Comparison of ENCODE assay signal across 18 mouse cellular contexts in genomic region chr10:110417003-110417402, GRCm38 (mm10). TPM values are rescaled to one million over a fixed set of nuclear protein-coding genes. Genes with fewer than 3 reads are reported as not detected.
DNase-seq lines count a peak whose midpoint lies in the region; ATAC-seq lines count a peak whose summit lies in the region.
"Had no signal": no experiment of that assay in that cellular context is flagged by ENCODE, and none has a peak within 500 bp of the region (broad histone marks: within the 10 kb centered on the region; RNA-seq: fewer than 3 reads in every experiment).

No protein-coding gene starts in this region.

- peak; percentile 75 for ATAC-seq in midbrain, embryonic 11.5 days (ENCODE audit: low FRiP score)
- ATAC-seq in midbrain, embryonic 13.5 days = no peak
- no peak for ATAC-seq in hindbrain, embryonic 13.5 days (ENCODE audit: low FRiP score)
- ATAC-seq in neural tube, embryonic 14.5 days (ENCODE audit: low read depth) = peak; percentile 63; the same call in 1 of the 2 replicates
- ATAC-seq: forebrain, embryonic 13.5 days; intestine, embryonic 15.5 days had no signal

- H3K9me3 ChIP-seq in midbrain, embryonic 11.5 days (ENCODE audit: control insufficient read depth, low read length) = no peaks in the 10 kb centered on the region
- H3K9me3 ChIP-seq in midbrain, embryonic 13.5 days = no peaks in the 10 kb centered on the region
- H3K9me3 ChIP-seq in hindbrain, embryonic 13.5 days = no peaks in the 10 kb centered on the region
- H3K9me3 ChIP-seq in neural tube, embryonic 14.5 days (ENCODE audit: control insufficient read depth, low read length) = no peaks in the 10 kb centered on the region
- H3K9me3 ChIP-seq: embryonic facial prominence, embryonic 13.5 days; forebrain, embryonic 13.5 days; heart, embryonic 12.5 days; intestine, embryonic 15.5 days had no signal

- H3K36me3 ChIP-seq in midbrain, embryonic 11.5 days (ENCODE audit: control insufficient read depth, insufficient read depth, low read length) = no peaks in the 10 kb centered on the region
- no peaks in the 10 kb centered on the region for H3K36me3 ChIP-seq in midbrain, embryonic 13.5 days
- no peaks in the 10 kb centered on the region for H3K36me3 ChIP-seq in hindbrain, embryonic 13.5 days
- H3K36me3 ChIP-seq in neural tube, embryonic 14.5 days (ENCODE audit: control insufficient read depth, insufficient read depth, low read length) = no peaks in the 10 kb centered on the region
- H3K36me3 ChIP-seq: embryonic facial prominence, embryonic 13.5 days; heart, embryonic 12.5 days; intestine, embryonic 15.5 days had no signal

- peak; percentile 19 for DNase-seq in embryo, embryonic 10.5 days (ENCODE audit: low spot score)
- no peak for DNase-seq in embryo, embryonic 11 days
- no peak for DNase-seq in midbrain, embryonic 11.5 days (ENCODE audit: low spot score, missing footprints)
- no peak for DNase-seq in adrenal gland, adult (ENCODE audit: inconsistent age in 2 of 2, low spot score in 1 of 2)
- DNase-seq: adrenal gland, adult 2 months; adrenal gland, postnatal 25 days; cerebellum, adult 18-20 months; cerebellum, adult 9-11 months; cerebellum, postnatal 36 days; gastrocnemius, adult 2 months; gastrocnemius, postnatal 25 days had no signal

- WGBS in midbrain, embryonic 11.5 days = 68% methylated on average over 5 of the region's 5 CpGs
- WGBS in midbrain, embryonic 13.5 days = 65% methylated on average over 5 of the region's 5 CpGs
- WGBS in hindbrain, embryonic 13.5 days = 33% methylated on average over 5 of the region's 5 CpGs
- WGBS in neural tube, embryonic 14.5 days = 35% methylated on average over 5 of the region's 5 CpGs

- H3K4me2 ChIP-seq in midbrain, embryonic 11.5 days = no peak overlapping the region
- no peak overlapping the region for H3K4me2 ChIP-seq in midbrain, embryonic 13.5 days (replicated peaks)
- no peak overlapping the region for H3K4me2 ChIP-seq in hindbrain, embryonic 13.5 days
- H3K4me2 ChIP-seq in neural tube, embryonic 14.5 days (ENCODE audit: low read depth, low read length) = no peak overlapping the region
- H3K4me2 ChIP-seq: embryonic facial prominence, embryonic 13.5 days; forebrain, embryonic 13.5 days; heart, embryonic 12.5 days; intestine, embryonic 15.5 days had no signal

- H3K4me1 ChIP-seq in midbrain, embryonic 11.5 days (ENCODE audit: control insufficient read depth, insufficient read depth, low read length) = no peaks in the 10 kb centered on the region
- peaks cover 24% of the 10 kb centered on the region for H3K4me1 ChIP-seq in midbrain, embryonic 13.5 days (replicated peaks)
- peaks cover 59% of the 10 kb centered on the region for H3K4me1 ChIP-seq in hindbrain, embryonic 13.5 days (replicated peaks)
- peaks cover 23% of the 10 kb centered on the region for H3K4me1 ChIP-seq in neural tube, embryonic 14.5 days (ENCODE audit: control insufficient read depth, insufficient read depth, low read length)
- H3K4me1 ChIP-seq: embryonic facial prominence, embryonic 13.5 days; forebrain, embryonic 13.5 days; intestine, embryonic 15.5 days had no signal

- no peaks in the 10 kb centered on the region for H3K27me3 ChIP-seq in midbrain, embryonic 11.5 days (ENCODE audit: control insufficient read depth, insufficient read depth, low read length)
- H3K27me3 ChIP-seq in midbrain, embryonic 13.5 days = no peaks in the 10 kb centered on the region
- no peaks in the 10 kb centered on the region for H3K27me3 ChIP-seq in hindbrain, embryonic 13.5 days
- H3K27me3 ChIP-seq in neural tube, embryonic 14.5 days (ENCODE audit: control insufficient read depth, insufficient read depth, low read length) = no peaks in the 10 kb centered on the region
- H3K27me3 ChIP-seq: embryonic facial prominence, embryonic 13.5 days; forebrain, embryonic 13.5 days; heart, embryonic 12.5 days; intestine, embryonic 15.5 days had no signal

- no peak overlapping the region for H3K27ac ChIP-seq in midbrain, embryonic 11.5 days (ENCODE audit: low read depth, low read length)
- no peak overlapping the region for H3K27ac ChIP-seq in midbrain, embryonic 13.5 days
- H3K27ac ChIP-seq in hindbrain, embryonic 13.5 days = peak overlapping the region; percentile 6; the same call in 1 of the 2 replicates
- no peak overlapping the region for H3K27ac ChIP-seq in neural tube, embryonic 14.5 days (ENCODE audit: low read depth, low read length)
- H3K27ac ChIP-seq: embryonic facial prominence, embryonic 13.5 days; forebrain, embryonic 13.5 days; gastrocnemius, adult 2 months; intestine, embryonic 15.5 days had no signal

- no peak overlapping the region for H3K4me3 ChIP-seq in midbrain, embryonic 11.5 days (ENCODE audit: low read depth, low read length)
- H3K4me3 ChIP-seq in midbrain, embryonic 13.5 days (replicated peaks) = no peak overlapping the region
- no peak overlapping the region for H3K4me3 ChIP-seq in hindbrain, embryonic 13.5 days
- no peak overlapping the region for H3K4me3 ChIP-seq in neural tube, embryonic 14.5 days (ENCODE audit: low read depth, low read length)
- H3K4me3 ChIP-seq: embryonic facial prominence, embryonic 13.5 days; forebrain, embryonic 13.5 days; gastrocnemius, adult 2 months; heart, embryonic 12.5 days; intestine, embryonic 15.5 days had no signal

- H3K9ac ChIP-seq in midbrain, embryonic 11.5 days (ENCODE audit: low read length) = no peak overlapping the region
- H3K9ac ChIP-seq in midbrain, embryonic 13.5 days (replicated peaks) = no peak overlapping the region
- H3K9ac ChIP-seq in hindbrain, embryonic 13.5 days = no peak overlapping the region
- no peak overlapping the region for H3K9ac ChIP-seq in neural tube, embryonic 14.5 days (replicated peaks; ENCODE audit: low read depth, low read length)
- H3K9ac ChIP-seq: embryonic facial prominence, embryonic 13.5 days; forebrain, embryonic 13.5 days; heart, embryonic 12.5 days; intestine, embryonic 15.5 days had no signal

RNA-seq across cellular contexts. Expression of gene Nav3, which starts 39.0 kb away (rescaled TPM):
- polyA plus RNA-seq in midbrain, embryonic 11.5 days (2014; fragmentation: Nextera tagmentation; extraction: Ambion mirVana) = 7.9 and 8.8 TPM in 2 replicates
- polyA plus RNA-seq in midbrain, embryonic 13.5 days (2015; fragmentation: Nextera tagmentation; extraction: Ambion mirVana) = 19.5 and 20.2 TPM in 2 replicates
- 22.7 and 24.2 TPM in 2 replicates for polyA plus RNA-seq in hindbrain, embryonic 13.5 days (2015; fragmentation: Nextera tagmentation; extraction: Ambion mirVana)
- polyA plus RNA-seq in neural tube, embryonic 14.5 days (2014; fragmentation: Nextera tagmentation; extraction: Ambion mirVana) = 33.2 and 34.6 TPM in 2 replicates

Comparison
In these comparisons a context has a peak if more than half of its experiments do, and no peak if none do; other contexts are left out.
1. ATAC-seq: peak in midbrain, embryonic 11.5 days (single experiment) and neural tube, embryonic 14.5 days (single experiment); none in midbrain, embryonic 13.5 days (single experiment) and hindbrain, embryonic 13.5 days (single experiment).